Mouse (Mus musculus): ENCODE results near the gene Dpf2.
A peak's percentile ranks its signal among the peaks of the same experiment; 100 is the strongest.

The Dpf2 gene

GRCm38 (mm10) chr19:5913007-5913719 is at the start of gene Dpf2:
Gene Dpf2 (minus strand): TSS chr19:5913010.
- no peak for DNase-seq (ENCODE audit: low spot score in 2 of 2)

GRCm38 (mm10) chr19:5957371-5957770 is 44.6 kb upstream of the Dpf2 start:
- DNase-seq (ENCODE audit: low spot score in 2 of 2): no peak

- DNase-seq (ENCODE audit: low spot score in 2 of 2): peak; percentile 46 to 69
Measured at GRCm38 (mm10) chr19:5956685-5957084, 43.9 kb upstream of the Dpf2 start.

- DNase-seq (ENCODE audit: low spot score in 2 of 2): no peak
Measured at GRCm38 (mm10) chr19:5955704-5956670, 43.2 kb upstream of the Dpf2 start.

- DNase-seq (ENCODE audit: low spot score in 2 of 2): no peak
Measured at GRCm38 (mm10) chr19:5954936-5955335, 42.1 kb upstream of the Dpf2 start.

- no peak for DNase-seq (ENCODE audit: low spot score in 2 of 2)
Measured at GRCm38 (mm10) chr19:5954031-5954710, 41.4 kb upstream of the Dpf2 start.

GRCm38 (mm10) chr19:5953201-5953770 is 40.5 kb upstream of the Dpf2 start:
- DNase-seq (ENCODE audit: low spot score in 2 of 2): no peak

GRCm38 (mm10) chr19:5952071-5952691 is 39.4 kb upstream of the Dpf2 start:
- DNase-seq (ENCODE audit: low spot score in 2 of 2): no peak

GRCm38 (mm10) chr19:5951631-5952030 is 38.8 kb upstream of the Dpf2 start:
- DNase-seq (ENCODE audit: low spot score in 2 of 2): no peak

GRCm38 (mm10) chr19:5950218-5950617 is 37.4 kb upstream of the Dpf2 start:
- DNase-seq (ENCODE audit: low spot score in 2 of 2): no peak

GRCm38 (mm10) chr19:5945891-5946290 is 33.1 kb upstream of the Dpf2 start:
- DNase-seq (ENCODE audit: low spot score in 2 of 2): no peak

GRCm38 (mm10) chr19:5945027-5945426 is 32.2 kb upstream of the Dpf2 start:
- no peak for DNase-seq (ENCODE audit: low spot score in 2 of 2)

GRCm38 (mm10) chr19:5944145-5944544 is 31.3 kb upstream of the Dpf2 start:
- DNase-seq (ENCODE audit: low spot score in 2 of 2): no peak

GRCm38 (mm10) chr19:5943404-5943803 is 30.6 kb upstream of the Dpf2 start:
- DNase-seq (ENCODE audit: low spot score in 2 of 2): no peak

- no peak for DNase-seq (ENCODE audit: low spot score in 2 of 2)
Measured at GRCm38 (mm10) chr19:5942581-5942980, 29.8 kb upstream of the Dpf2 start.

- DNase-seq (ENCODE audit: low spot score in 2 of 2): no peak
Measured at GRCm38 (mm10) chr19:5940656-5941055, 27.8 kb upstream of the Dpf2 start.

GRCm38 (mm10) chr19:5940173-5940572 is 27.4 kb upstream of the Dpf2 start:
- DNase-seq (ENCODE audit: low spot score in 2 of 2): no peak

GRCm38 (mm10) chr19:5939715-5940114 is 26.9 kb upstream of the Dpf2 start:
- no peak for DNase-seq (ENCODE audit: low spot score in 2 of 2)

GRCm38 (mm10) chr19:5938516-5938915 is 25.7 kb upstream of the Dpf2 start:
- DNase-seq (ENCODE audit: low spot score in 2 of 2): no peak

- no peak for DNase-seq (ENCODE audit: low spot score in 2 of 2)
Measured at GRCm38 (mm10) chr19:5937836-5938406, 25.1 kb upstream of the Dpf2 start.

All from spleen, postnatal 14 days (tissue).